Mouse (Mus musculus): ENCODE data around the gene Dnajb1. TPM values are rescaled to one million over a fixed set of nuclear protein-coding genes. Genes with fewer than 3 reads are reported as not detected.

The Dnajb1 gene
- total RNA-seq, 1 experiment from 2014 or later, result 42.1 TPM

DNA sequence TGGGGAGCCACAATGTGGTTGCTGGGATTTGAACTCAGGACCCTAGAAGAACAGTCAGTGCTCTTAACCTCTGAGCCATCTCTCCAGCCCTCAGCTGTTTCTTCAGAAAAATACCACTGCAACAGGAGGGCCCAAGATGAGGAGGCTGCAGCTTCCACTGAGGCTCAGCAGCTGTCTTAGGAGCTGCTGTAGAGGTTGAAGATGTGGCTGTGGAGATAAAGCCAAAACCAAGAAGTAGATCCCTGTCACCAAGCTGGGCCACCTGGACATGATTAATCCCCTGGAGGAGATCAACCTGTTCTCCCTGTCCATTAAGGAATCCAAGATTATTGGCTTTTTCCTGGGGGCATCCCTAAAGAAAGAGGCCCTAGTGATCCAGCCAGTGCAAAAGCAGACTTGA lies 8.2 kb upstream of the Dnajb1 start:
- ATAC-seq (ENCODE audit: extremely low read depth, insufficient number of reproducible peaks, low FRiP score, poor library complexity, severe bottlenecking), result no peak

DNA sequence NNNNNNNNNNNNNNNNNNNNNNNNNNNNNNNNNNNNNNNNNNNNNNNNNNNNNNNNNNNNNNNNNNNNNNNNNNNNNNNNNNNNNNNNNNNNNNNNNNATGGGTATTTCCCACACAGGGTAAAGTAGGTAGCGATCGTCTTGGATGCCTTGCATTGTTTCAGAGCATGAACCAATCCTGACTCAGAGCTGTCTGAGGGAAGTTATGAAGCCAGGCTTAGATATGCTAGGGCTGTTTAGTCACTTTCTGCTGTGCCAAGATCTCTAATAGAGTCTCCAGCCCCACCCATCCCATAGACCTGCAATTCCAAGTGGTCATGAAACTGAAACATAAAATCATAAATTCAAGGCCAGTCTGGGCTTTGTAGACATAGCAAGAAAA lies 5.4 kb upstream of the Dnajb1 start:
- no peak for ATAC-seq (ENCODE audit: extremely low read depth, insufficient number of reproducible peaks, low FRiP score, poor library complexity, severe bottlenecking)

DNA sequence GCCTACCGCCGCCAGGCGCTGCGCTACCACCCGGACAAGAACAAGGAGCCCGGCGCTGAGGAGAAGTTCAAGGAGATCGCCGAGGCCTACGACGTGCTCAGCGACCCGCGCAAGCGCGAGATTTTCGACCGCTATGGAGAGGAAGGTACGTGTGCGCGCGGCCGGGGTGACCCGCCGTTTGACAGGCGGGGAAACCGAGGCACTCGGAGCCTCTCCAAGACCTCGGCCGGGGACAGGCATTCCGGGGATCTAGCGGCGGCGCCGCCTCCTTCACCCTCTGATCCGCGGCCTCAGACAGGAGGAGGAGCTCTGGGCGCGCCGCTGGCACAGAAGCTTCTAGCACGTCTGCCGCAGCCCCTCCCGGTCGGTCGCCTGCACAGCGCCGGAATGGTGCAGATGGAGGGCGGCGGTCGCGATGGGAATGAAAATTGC lies 421 bp downstream of the Dnajb1 start:
- peak; percentile 15; the same call in 1 of the 2 replicates for ATAC-seq (ENCODE audit: extremely low read depth, insufficient number of reproducible peaks, low FRiP score, poor library complexity, severe bottlenecking)

DNA sequence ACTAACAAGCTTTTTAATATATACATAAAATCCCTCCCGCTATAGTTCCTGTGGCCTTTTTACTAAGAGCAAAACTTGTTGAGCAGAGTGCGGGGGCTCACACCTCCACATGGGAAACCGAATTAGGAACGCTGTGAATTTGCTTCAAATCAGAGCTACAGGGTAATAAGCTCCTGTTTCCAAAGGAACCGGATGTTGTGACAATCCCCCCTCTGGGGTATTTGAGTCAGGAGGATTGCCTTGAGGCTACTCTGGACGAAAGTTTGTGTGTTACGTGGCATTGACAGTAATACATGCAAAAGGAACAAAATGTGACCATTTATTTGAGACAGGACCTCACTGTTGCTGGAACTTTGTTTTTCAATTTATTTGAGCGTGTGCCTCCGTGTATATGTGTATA lies 1.1 kb downstream of the Dnajb1 start:
- no peak for ATAC-seq (ENCODE audit: extremely low read depth, insufficient number of reproducible peaks, low FRiP score, poor library complexity, severe bottlenecking)

DNA sequence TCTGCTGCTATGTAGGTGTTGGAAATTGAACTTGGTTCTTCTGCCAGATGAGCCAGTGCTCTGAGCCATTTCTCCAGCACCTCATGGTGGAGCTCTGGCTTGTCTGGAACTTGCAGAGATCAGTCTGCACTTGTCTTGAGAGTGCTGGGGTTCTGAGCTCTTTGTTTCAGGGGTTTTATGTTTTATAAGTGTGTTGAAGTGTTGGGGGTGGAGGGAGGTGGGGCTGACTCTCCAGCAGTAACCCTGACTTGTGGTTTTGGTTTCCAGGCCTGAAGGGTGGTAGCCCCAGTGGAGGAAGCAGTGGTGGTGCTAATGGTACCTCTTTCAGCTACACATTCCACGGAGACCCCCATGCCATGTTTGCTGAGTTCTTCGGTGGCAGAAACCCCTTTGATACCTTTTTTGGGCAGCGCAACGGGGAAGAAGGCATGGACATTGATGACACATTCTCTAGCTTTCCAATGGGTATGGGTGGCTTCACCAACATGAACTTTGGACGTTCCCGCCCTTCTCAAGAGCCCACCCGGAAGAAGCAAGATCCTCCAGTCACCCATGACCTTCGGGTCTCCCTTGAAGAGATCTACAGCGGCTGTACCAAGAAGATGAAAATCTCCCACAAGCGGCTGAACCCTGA lies 1.7 kb downstream of the Dnajb1 start:
- ATAC-seq (ENCODE audit: extremely low read depth, insufficient number of reproducible peaks, low FRiP score, poor library complexity, severe bottlenecking), result no peak

DNA sequence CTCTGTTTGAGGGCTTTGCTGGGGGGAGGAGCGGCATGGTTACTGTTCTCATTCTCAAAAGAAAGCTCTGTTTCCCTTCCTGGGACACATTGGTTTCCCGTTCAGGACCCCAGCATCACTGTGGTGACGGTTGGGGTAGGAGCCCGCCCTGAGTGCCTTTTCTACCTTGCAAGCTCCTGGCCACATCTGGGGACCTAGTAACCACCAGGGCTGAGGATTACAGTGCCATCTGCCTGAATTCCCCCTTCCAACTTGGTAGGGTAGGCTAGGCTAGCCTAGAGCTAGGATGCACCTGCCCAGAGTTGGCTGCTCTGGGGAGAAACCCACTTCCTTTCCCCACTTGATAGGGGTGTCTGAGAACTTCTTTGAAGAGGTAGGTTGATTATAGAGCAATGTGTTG lies 3.9 kb downstream of the Dnajb1 start:
- ATAC-seq (ENCODE audit: extremely low read depth, insufficient number of reproducible peaks, low FRiP score, poor library complexity, severe bottlenecking), result no peak

DNA sequence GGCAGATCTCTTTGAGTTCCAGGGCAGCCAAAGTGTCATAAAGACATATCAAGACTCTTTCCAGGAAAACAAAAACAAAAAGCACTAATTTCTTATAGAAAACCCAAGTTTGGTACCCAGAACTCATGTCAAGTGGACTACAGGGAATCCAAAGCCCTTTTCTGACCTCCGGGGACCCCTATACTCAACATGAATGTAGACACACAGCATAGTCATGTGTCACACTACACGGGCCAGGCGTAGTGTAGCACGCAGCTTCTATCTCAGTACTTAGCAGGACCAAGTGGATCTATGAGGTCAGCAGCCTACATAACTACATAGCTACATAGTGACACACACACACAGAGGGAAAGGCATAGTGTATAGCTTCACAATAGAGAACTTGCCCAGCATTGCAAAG lies 5.7 kb downstream of the Dnajb1 start:
- no peak for ATAC-seq (ENCODE audit: extremely low read depth, insufficient number of reproducible peaks, low FRiP score, poor library complexity, severe bottlenecking)

DNA sequence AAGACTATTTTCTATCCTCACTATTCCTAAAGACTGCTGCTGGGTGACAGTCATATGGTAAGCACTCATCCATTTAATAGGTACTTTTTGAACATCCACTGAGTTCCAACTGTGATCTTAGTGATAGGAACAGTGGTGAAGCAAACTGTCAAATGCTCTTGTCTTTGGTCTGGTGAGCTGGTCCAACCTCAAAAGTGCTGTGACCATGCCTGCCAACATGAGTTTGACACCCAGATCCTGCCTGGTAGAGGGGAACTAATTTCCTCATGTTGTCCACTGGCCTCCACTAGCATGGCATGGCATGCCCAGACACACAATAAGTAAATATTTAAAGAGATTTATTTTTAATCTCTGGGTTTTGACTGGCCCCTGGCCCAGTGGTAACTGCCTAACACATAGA lies 8.6 kb downstream of the Dnajb1 start:
- ATAC-seq (ENCODE audit: extremely low read depth, insufficient number of reproducible peaks, low FRiP score, poor library complexity, severe bottlenecking), result no peak

DNA sequence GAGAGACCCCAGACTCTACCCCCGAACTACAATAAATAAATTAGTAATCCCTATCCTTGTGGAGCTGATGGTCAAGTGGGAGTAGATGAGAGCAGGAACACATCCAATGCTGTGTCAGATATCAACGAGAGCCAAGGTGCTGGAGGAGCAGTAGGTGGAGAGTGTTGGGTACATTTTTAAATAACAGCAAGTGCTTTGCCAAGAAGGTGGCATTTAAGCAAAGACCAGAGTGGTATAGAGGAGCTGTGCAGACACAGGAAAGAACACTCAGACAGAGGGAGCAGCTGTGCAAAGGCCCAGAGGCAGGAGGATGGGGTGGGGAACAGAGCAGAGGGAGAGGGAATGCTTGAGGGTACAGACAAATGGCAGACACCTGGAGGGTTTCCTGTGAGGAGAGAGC lies 9.1 kb downstream of the Dnajb1 start:
- no peak for ATAC-seq (ENCODE audit: extremely low read depth, insufficient number of reproducible peaks, low FRiP score, poor library complexity, severe bottlenecking)

DNA sequence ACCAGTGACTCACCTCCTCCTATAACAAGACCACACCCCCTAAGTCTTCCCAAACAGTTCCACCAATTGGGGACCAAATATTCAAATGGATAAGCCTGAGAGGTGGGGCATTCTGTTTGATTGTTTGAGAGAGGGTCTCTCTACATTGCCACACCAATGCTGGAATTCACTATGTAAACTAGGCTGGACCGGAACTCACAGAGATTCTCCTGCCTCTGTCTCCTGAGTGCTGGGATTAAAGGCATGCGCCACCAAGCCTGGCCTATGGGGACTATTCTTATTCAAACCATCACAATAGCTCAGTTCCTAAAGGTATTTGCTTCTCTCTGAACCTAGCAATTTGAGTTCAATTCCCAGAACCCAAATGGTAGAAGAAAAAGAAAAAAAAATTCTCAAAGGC lies 10.6 kb downstream of the Dnajb1 start:
- ATAC-seq (ENCODE audit: extremely low read depth, insufficient number of reproducible peaks, low FRiP score, poor library complexity, severe bottlenecking), result no peak

DNA sequence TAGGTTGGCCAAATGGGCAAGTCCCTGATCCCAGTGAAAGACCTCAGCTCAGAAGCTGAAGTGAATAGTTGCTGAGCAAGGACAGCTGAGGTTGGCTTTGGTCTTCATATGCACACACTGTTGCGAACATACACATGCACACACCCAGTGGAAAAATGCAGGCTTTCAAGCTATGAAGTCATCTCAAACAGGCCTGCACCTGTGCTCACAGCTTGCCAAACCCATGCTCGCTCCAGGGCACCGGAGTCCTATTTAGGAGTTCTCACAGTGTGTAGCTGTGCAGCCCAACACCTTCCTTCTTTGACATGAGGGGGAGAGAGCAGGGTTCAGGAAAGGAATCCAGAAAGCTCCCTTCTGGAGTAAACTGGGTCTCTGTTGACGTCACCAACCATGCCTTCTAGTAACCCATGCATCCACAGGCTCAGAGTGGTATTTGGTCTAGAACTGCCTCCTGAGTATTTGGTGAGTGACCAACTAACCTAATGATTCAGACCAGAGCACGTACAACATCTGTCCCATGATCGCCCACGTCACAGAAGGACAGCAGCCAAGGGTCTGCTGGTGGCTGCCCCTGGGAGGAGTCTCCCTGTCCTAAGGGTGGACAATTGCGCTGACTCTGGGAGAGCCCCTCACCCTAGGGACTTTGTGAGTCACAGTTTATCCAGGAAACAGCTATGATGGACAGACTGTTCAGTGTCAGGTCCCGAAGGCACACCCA lies 11.7 kb downstream of the Dnajb1 start:
- ATAC-seq (ENCODE audit: extremely low read depth, insufficient number of reproducible peaks, low FRiP score, poor library complexity, severe bottlenecking), result no peak

DNA sequence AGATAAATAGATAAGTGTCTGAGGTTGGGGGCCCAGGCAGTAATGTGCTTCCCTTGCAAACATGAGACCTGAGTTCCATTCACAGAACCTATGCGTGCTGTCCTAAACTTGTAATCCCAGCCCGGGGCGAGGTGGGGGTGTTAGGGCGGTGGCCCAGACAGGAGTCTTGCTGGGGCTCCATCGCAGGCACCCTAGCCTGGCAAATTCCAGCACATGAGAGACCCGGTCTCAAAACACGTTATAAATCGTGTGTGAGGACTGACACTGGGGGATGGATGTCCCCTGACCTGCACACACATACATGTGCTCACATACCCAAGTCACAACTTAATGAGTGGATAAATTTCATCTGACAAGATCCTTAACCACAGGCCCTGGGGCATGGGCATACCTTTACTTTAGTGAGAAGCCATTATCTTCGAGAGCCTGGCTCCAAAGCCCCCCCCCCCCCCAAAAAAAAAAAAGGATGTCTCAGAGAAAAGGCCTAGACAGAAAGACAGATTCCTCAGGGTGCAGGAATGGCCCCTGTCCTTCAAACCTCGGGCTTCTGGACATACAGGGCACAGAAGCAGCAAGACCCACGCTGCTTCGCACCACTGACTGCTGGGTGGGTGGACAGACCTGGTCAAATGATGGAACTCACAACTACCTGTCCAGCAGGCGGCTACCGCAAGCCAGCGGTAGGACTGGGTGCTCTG lies 13.8 kb downstream of the Dnajb1 start:
- no peak for ATAC-seq (ENCODE audit: extremely low read depth, insufficient number of reproducible peaks, low FRiP score, poor library complexity, severe bottlenecking)

DNA sequence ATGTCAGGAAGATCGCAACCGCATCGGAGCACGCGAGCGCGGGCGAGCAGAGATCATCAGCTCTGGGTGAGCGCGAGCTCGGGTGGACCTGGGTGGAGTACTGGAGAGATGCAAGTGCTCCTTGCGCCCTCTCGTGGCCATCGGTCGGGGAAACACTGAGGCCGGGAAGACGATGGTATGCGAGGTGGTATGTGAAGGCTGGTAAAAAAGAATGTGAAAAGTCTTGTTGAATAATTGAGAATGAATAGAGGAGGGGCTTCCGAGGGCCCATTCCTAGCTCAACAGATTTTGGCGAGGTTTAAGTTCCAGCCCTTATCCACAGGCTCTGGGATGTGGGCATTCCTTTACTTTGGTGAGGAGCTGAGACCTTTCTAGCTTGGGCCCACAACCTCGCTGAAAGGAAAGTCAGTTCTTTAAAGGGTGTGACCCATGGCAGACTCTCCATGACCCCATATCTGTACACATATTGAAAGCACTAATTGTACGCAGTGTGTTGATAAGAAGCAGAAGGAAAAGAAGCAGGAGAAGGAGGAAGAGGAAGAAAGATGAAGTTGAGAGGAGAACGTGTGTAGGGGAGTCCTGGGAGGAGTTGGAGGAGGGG lies 14.5 kb downstream of the Dnajb1 start:
- ATAC-seq (ENCODE audit: extremely low read depth, insufficient number of reproducible peaks, low FRiP score, poor library complexity, severe bottlenecking), result peak; percentile 90

DNA sequence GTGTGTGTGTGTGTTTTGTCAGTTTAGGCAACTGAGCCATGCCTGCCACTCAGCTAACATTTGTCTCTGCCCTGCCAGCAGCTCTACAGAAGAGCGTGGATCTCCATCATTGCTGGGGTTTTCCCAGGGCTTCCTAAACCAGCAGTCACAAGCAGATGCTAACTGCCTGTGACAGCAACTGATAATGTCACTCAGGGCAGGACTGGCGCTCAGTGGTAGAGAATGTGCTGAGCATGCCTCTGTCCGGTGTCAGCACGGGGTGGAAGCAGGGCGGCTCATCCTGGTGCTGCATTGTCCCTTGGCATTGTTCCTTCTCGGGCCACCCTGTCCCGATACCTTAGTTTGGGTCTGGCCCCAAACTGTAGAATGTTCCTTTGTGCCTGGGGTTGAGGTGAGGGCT lies 15.6 kb downstream of the Dnajb1 start:
- no peak for ATAC-seq (ENCODE audit: extremely low read depth, insufficient number of reproducible peaks, low FRiP score, poor library complexity, severe bottlenecking)

DNA sequence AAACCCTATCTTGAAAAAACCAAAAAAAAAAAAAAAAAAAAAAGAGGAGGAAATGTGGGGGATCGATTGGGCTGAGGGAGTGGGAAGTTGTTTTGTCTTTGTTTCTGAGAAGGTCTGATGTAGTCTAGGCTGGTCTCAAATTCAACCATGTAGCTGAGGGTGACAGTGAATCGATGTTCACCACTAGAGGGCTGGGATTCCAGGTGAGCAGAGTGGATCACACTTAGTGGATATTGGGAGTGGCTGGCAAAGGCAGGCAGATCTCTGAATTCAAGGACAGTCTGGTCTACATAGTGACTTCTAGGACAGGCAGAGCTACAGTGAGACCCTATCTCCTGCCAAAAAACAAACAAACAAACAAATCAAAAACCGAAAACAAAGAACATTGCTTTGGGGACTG lies 16.7 kb downstream of the Dnajb1 start:
- ATAC-seq (ENCODE audit: extremely low read depth, insufficient number of reproducible peaks, low FRiP score, poor library complexity, severe bottlenecking), result no peak

DNA sequence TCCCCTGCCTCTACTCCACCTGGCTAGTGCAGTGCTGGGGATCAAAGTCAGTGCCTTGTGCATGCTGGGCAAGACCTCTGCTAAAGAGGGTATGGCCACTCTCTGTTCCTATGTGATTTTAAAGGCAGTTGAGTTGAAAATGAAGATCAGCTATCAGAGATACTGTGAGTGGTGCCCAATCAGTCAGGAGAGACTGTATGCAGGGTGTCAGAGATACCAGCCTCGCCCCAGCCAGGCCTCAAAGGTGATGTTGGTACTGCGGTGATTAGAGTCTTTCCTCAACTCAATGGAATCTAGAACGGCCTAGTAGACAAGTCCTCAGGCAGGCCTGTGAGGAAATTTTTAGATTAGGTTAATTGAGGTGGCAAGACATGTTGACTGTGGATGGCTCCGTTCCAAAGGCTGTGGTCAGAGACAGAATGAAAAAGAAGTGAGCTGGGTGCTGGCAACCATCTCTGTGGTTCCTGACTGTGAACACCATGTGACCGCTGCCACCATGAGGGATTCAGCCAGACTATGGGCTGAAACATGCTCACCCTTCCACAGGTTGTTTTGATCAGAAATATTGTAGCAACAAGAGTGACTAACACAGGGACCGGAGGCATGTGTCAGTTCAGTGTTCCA lies 17.8 kb downstream of the Dnajb1 start:
- no peak for ATAC-seq (ENCODE audit: extremely low read depth, insufficient number of reproducible peaks, low FRiP score, poor library complexity, severe bottlenecking)

DNA sequence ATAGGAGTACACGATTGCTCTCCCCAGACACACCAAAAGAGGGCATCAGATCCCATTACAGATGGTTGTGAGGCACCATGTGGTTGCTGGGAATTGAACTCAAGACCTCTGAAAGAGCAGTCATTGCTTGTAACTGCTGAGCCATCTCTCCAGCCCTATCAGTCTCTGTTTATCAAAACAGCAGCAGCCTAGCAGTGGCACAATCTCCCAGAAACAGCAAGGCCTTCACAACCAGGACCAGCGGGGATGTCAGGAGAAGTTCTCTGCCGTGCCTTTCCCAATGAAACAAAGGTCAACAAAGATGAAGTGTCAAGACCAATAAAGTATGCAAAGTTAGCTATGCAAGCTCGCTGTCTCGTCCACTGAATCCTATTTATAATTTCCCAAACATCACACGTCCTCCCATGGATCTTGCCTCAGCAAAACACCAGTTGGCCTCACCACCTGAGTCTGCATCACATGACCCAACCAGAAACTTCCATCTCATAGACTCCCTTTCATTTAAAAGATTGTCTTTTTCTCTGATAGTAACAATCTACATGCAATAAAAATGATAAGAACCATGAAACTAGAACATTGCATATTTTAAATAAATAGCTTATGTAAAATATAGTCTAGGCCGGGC lies 24.2 kb downstream of the Dnajb1 start:
- no peak for ATAC-seq (ENCODE audit: extremely low read depth, insufficient number of reproducible peaks, low FRiP score, poor library complexity, severe bottlenecking)

DNA sequence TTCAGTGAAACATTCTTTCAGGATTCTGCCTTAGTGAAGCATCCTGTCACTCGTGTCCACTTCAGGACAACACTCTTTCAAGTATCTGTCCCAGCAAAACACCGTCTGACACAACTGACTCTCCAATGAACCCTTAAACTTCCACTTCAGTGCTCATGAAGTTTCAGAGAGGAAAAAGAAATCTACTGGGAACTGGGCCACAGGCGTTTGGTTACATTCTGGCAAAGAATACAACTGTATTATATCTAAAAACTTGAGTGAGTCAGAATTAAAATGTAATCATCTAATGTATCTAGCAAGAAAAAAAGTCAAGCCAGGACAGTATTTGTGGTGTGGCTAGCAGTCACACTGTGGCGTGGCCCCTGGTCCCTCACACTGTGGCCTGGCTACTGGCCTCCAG lies 30.9 kb downstream of the Dnajb1 start:
- ATAC-seq (ENCODE audit: extremely low read depth, insufficient number of reproducible peaks, low FRiP score, poor library complexity, severe bottlenecking), result no peak

DNA sequence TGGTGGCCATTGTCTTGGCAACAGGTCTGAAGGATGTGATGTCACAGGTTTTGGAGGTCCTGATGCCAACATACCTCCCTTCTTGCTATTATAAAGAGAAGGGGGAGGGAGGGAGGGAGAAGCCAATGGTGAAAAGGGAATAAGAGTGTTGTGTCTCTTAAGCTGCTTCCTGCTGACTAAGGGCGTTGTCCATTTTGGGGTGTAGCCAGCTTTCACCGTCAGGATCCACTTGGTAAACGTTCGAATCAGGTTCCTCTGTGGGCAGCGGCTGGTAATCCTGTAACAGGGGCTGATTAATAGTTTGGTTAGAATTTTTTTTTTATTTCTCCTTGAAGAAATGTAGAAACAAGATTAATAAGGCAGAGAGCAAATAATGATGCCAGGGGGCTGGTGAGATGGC lies 31.7 kb downstream of the Dnajb1 start:
- no peak for ATAC-seq (ENCODE audit: extremely low read depth, insufficient number of reproducible peaks, low FRiP score, poor library complexity, severe bottlenecking)

All from neutrophil, adult 5-6 weeks (primary cell).